Mouse (Mus musculus) olfactory bulb, adult 2 months (tissue): Measurements from ENCODE around the gene Lck. TPM values are rescaled to one million over a fixed set of nuclear protein-coding genes. Genes with fewer than 3 reads are reported as not detected.

Experiments used
- H3K27ac ChIP-seq: fragments of 200-500 bp; 2 replicates; pipeline ENCODE4 v1.5.1; 2012; ENCODE audit warnings: low read depth, low read length; ENCODE audit not compliant: insufficient read depth
- H3K4me1 ChIP-seq: fragments of 200-500 bp; 2 replicates; pipeline ENCODE4 v1.6.1; 2012; ENCODE audit warnings: low read length; ENCODE audit not compliant: control insufficient read depth, insufficient read depth
- H3K4me3 ChIP-seq: fragments of 200-500 bp; 2 replicates; pipeline ENCODE4 v1.5.1; 2012; ENCODE audit warnings: mild to moderate bottlenecking, low read depth, low read length, moderate library complexity; ENCODE audit not compliant: insufficient read depth
- CTCF ChIP-seq: fragments of 200-500 bp; IDR thresholded peaks from 2 replicates; pipeline ENCODE4 v1.5.1; 2012; ENCODE audit warnings: low read depth, mild to moderate bottlenecking, low read length, moderate library complexity; ENCODE audit not compliant: insufficient read depth
- POLR2A ChIP-seq: fragments of 200-500 bp; IDR thresholded peaks from 2 replicates; pipeline ENCODE4 v1.6.1; 2012; ENCODE audit warnings: mild to moderate bottlenecking, low read depth, low read length, moderate library complexity; ENCODE audit not compliant: insufficient read depth
- WGBS: fragments of 180-500 bp; shearing (Covaris S2); methylation state at CpG from one replicate; pipeline ENCODE4 v1.1.7; 2018; 5-methylcytosine and 5-hydroxymethylcytosine counted together
- polyA plus RNA-seq: library from polyadenylated mRNA; stranded (reverse); fragments of >200 nt; gene quantifications from 2 replicates; pipeline ENCODE4 v1.2.4, GENCODE M21; 2012; ENCODE audit warnings: low replicate concordance; ENCODE audit not compliant: missing spikeins, insufficient read depth, insufficient read length

Gene Lck
- polyA plus RNA-seq, 1 experiment: 579 TPM

DNA sequence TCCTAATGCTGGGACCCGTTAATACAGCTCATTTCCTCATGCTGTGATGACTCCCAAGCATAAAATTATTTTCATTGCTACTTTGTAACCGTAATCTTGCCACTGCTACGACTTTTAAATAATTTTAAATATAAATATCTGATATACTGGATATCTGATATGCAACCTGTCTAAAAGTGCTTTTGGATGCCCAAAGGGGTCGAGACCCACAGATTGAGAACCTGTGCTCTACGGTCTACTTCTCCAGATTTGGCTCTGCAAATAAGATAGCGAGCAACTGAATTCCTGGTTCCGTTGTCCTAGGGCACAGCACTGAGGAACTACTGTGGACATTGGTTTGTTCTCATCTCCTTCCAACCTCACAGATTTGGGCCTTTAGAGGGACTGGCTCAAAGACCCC is 4.2 kb upstream of the Lck start:
- Histone ChIP-seq H3K27ac (no peak overlapping the region), H3K4me1 (peaks cover 3% of the 10 kb centered on the region; the same call in 1 of the 2 replicates), H3K4me3 (no peak overlapping the region)
- WGBS: 89% methylated on average over 7 of the region's 7 CpGs
- TF ChIP-seq CTCF (no peak), POLR2A (no peak)

DNA sequence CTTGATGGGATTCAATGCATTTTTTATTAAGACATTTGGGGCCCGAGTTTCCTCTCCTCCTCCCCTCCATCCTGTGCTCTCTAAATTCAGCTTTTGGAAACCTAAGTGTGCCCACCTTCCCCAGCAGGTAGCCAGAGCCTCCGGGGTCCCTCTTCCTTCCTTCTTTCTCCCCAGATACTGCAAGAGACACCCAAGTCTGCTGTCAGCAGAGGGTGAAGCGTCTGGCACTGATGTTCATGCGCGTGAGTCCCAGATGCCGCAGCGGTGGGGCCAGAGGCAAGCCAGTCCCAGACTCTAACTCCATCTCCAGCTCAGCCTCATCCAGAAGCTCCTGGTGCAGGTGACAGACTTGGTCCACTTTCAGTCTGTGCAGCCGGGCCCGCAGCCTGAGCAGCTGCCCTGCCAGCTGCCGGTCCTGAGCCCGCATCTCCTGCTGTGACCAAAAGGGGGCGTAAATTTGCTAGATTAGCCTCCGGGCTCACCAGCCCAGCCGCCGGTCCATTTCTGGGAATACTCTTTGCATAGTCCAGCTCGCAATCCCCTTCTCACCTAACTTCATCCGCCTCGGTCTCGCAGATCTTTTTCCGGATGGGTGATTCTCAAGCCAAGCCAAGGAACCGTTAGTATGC is 3.5 kb upstream of the Lck start:
- Histone ChIP-seq H3K4me3 (no peak overlapping the region), H3K4me1 (peaks cover 3% of the 10 kb centered on the region; the same call in 1 of the 2 replicates), H3K27ac (no peak overlapping the region)
- TF ChIP-seq POLR2A: no peak
- peak; percentile 43; the same call in 1 of the 2 replicates for TF ChIP-seq CTCF
- 27% methylated on average over 21 of the region's 21 CpGs for WGBS

DNA sequence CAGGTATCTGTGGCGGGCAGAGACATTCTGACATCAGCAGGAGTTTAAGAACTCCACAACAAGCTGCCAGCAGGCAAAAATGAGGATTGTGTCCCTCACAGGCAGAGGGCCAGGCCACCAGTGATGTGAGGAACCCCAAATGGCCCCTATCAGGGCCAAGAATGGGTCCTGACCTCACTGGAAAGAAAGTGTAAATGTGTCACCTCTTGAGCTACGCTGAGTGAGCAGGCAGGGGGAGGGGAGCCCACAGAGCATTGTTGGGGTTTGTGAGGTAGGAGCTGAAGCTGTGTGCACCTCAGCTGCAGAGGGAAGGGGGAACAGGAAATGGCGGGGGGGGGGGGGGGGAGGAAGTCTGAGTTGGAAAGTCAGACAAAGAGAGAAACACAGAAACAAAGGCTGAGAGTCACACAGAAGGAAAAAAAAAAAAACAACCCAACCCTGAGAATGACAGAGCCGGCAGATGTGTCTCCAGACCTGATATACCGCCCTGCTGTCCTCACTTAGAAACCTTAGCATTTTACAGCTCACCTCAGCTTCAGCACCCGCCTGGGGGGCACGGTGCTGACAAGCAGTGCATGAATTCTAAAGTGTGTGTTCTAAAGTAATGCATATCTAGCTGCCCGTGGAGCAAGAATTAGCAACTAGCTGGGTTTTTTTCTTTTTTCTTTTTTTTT is 1.9 kb upstream of the Lck start:
- H3K4me1 ChIP-seq: peaks cover 3% of the 10 kb centered on the region; the same call in 1 of the 2 replicates
- WGBS: 62% methylated on average over 8 of the region's 8 CpGs
- no peak for TF ChIP-seq CTCF
- no peak for TF ChIP-seq POLR2A
- H3K27ac ChIP-seq: no peak overlapping the region
- H3K4me3 ChIP-seq: no peak overlapping the region

DNA sequence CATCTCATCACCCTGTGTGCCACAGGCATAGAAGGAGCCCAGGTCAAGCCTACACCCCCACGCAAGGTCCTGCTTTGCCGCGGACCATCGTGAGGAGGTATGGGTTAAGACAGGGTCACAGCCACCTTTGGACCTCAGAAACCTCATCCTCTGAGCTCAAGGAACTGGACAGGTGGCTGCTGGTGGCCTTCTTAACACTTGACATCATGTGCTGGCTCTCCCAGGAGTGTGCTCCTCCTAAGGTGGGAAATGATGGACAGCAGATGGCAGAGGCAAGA is 409 bp downstream of the Lck start:
- no peak for TF ChIP-seq POLR2A
- no peak for TF ChIP-seq CTCF
- no peak overlapping the region for H3K4me3 ChIP-seq
- 100% methylated on average over 4 of the region's 4 CpGs for WGBS
- peaks cover 3% of the 10 kb centered on the region; the same call in 1 of the 2 replicates for H3K4me1 ChIP-seq
- no peak overlapping the region for H3K27ac ChIP-seq

DNA sequence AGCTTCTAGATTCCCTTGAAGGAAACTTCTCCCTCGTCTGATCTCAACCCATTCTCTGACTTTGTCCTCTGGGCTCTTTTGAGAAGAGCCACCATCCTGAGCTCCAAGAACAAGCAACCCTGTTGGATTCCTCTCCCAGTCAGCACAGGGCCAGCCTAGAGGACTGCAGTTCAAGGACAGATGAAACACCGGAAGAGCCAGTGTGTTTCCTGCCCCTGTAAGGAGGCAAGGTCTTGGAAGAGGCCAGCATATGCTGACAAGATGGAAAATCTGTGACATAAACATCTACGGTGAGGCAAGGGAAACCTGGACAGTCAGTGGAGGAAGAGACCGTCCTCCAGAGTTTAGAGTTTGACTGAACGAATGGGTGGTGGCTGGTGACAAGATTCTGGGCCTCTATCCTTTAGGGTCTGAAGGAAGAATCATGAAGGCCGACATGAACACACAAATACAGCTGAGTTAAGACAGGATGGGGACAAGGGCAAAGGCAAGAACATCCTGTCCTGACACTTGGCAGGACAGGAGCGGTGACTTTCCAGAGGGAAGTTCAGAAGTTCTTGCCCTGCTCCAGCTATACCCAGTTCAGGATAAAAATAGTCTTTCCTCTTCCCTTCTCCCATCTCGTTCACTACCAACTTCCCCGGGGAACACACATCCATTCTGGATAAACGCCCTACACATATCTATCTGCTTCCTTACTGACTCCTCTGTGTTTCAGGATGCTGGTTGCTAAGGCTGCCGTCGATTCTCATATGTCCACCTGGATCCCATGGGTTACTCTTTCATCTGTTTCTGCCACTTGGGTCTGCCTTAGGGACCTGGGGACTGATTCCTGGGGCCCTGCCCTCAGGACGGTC is 977 bp downstream of the Lck start:
- peaks cover 3% of the 10 kb centered on the region; the same call in 1 of the 2 replicates for H3K4me1 ChIP-seq
- no peak overlapping the region for H3K4me3 ChIP-seq
- no peak overlapping the region for H3K27ac ChIP-seq
- TF ChIP-seq POLR2A (no peak), CTCF (no peak)
- 82% methylated on average over 13 of the region's 13 CpGs for WGBS

DNA sequence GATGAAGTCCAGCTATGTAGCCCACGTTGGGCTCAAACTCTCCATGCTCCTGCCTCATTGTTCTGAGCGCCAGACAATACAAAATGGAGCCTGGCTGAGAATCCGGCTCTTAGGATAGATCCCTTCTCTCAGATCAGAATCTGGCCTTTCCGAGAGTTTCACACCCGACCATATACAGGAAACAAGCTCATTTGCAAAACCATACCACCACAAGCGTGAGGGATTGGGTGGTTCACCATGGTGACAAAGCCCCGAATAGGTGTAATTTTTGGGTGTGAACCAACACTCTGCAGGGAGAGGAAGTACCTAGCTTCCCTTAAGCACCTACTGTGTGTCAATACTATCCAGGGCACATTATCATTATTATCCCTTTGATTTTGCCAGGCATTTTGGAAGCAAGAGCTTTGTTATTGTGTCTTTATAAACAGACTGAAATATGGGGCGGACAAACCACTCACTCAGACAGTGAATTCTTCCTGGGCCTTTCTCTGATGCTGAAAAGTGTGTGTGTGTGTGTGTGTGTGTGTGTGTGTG is 1.8 kb downstream of the Lck start:
- WGBS: 75% methylated on average over 8 of the region's 8 CpGs
- Histone ChIP-seq H3K4me1 (no peaks in the 10 kb centered on the region), H3K4me3 (no peak overlapping the region), H3K27ac (no peak overlapping the region)
- TF ChIP-seq CTCF (no peak), POLR2A (no peak)

DNA sequence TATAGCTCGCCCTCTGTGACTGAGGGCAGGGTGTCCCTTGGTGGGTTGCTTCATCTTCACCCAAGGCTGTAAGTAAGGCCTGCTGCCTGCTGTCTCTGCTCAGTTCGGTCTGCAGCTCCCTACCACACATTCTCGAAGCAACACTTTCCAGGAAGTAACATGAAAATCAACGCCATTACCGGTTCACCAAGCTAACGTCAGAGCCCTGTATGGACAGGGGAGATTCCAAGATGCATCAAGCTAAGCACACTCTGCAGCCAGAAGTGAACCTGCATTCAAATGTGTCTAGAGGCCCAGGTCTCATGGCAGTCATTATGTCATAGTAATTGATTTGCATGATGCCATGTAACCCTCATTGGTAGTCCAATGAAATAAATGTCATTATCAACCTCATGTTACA is 3.4 kb downstream of the Lck start:
- no peak for TF ChIP-seq CTCF
- TF ChIP-seq POLR2A: no peak
- Histone ChIP-seq H3K27ac (no peak overlapping the region), H3K4me1 (no peaks in the 10 kb centered on the region), H3K4me3 (no peak overlapping the region)
- WGBS: 85% methylated on average over 6 of the region's 6 CpGs

DNA sequence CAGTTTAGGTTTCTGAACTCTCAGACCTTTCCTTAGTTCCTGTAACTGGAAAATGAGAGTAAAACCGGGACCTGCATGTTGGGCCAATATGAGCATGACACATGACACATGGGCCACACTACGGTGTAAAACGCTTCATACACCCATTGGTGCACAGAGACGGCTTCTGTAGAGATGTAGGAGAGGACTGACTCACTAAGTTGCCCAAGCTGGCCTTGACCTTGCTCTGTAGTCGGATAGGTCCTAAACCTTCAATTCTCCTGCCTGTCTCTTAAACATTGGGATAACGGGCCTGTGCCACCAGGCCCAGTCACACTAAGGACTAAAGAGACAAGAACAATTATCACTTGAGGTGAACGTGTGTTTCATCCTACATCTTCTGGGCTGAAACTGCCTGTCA is 5.1 kb downstream of the Lck start:
- TF ChIP-seq CTCF (no peak), POLR2A (no peak)
- no peak overlapping the region for H3K27ac ChIP-seq
- H3K4me1 ChIP-seq: no peaks in the 10 kb centered on the region
- no peak overlapping the region for H3K4me3 ChIP-seq
- WGBS: 92% methylated on average over 7 of the region's 7 CpGs

DNA sequence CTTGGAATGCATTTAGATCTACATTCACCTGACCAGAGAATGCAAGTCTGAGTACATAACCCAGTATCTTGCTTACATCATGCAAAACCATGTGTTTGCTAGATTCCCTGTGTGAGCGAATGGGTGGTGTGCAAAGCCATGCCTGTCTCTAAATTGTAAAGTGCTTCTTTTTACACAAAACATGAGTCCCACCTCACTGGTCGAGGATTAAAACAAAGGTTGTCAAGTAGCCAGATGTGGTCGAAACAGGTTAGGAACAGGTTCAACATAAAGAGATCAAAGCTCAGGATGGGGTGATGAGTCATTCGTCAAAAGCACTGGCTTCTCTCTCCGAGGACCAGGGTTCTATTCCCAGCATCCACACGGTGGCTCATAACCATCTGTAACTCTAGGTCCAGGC is 8.3 kb downstream of the Lck start:
- 84% methylated on average over 6 of the region's 6 CpGs for WGBS
- Histone ChIP-seq H3K4me3 (no peak overlapping the region), H3K27ac (no peak overlapping the region), H3K4me1 (no peaks in the 10 kb centered on the region)
- TF ChIP-seq CTCF (no peak), POLR2A (no peak)
